Mouse (Mus musculus): ENCODE data around the gene Wdr49.

Wdr49 gene

GRCm38 (mm10) chr3:75482056-75482455 is at the start of gene Wdr49:
Gene Wdr49, minus strand, starts transcription at chr3:75482156.
- DNase-seq: no peak

- no peak for DNase-seq
Measured at GRCm38 (mm10) chr3:75531074-75531473, 49.1 kb upstream of the Wdr49 start.

- no peak for DNase-seq
Measured at GRCm38 (mm10) chr3:75522527-75522926, 40.6 kb upstream of the Wdr49 start.

GRCm38 (mm10) chr3:75521314-75521713 is 39.4 kb upstream of the Wdr49 start:
- no peak for DNase-seq

GRCm38 (mm10) chr3:75517631-75518250 is 35.8 kb upstream of the Wdr49 start:
- DNase-seq: peak; percentile 57

GRCm38 (mm10) chr3:75498961-75499960 is 17.3 kb upstream of the Wdr49 start:
- no peak for DNase-seq

- DNase-seq: peak; percentile 9
Measured at GRCm38 (mm10) chr3:75492913-75493312, 11.0 kb upstream of the Wdr49 start.

- no peak for DNase-seq
Measured at GRCm38 (mm10) chr3:75475106-75475505, 6.8 kb downstream of the Wdr49 start.

- DNase-seq: no peak
Measured at GRCm38 (mm10) chr3:75474657-75475056, 7.3 kb downstream of the Wdr49 start.

- DNase-seq: no peak
Measured at GRCm38 (mm10) chr3:75468154-75468553, 13.8 kb downstream of the Wdr49 start.

GRCm38 (mm10) chr3:75430564-75431181 is 51.3 kb downstream of the Wdr49 start:
- no peak for DNase-seq

GRCm38 (mm10) chr3:75395918-75396317 is 86.0 kb downstream of the Wdr49 start:
- DNase-seq: no peak

GRCm38 (mm10) chr3:75395121-75395895 is 86.6 kb downstream of the Wdr49 start:
- no peak for DNase-seq

GRCm38 (mm10) chr3:75394487-75394886 is 87.5 kb downstream of the Wdr49 start:
- DNase-seq: no peak

- no peak for DNase-seq
Measured at GRCm38 (mm10) chr3:75381776-75382175, 100.2 kb downstream of the Wdr49 start.

GRCm38 (mm10) chr3:75353972-75354371 is 128.0 kb downstream of the Wdr49 start:
- no peak for DNase-seq

GRCm38 (mm10) chr3:75337196-75337595 is 144.8 kb downstream of the Wdr49 start:
- DNase-seq: no peak

- DNase-seq: no peak
Measured at GRCm38 (mm10) chr3:75320999-75321398, 161.0 kb downstream of the Wdr49 start.

GRCm38 (mm10) chr3:75308861-75309260 is 173.1 kb downstream of the Wdr49 start:
- DNase-seq: no peak

GRCm38 (mm10) chr3:75308228-75308627 is 173.7 kb downstream of the Wdr49 start:
- DNase-seq: no peak

- no peak for DNase-seq
Measured at GRCm38 (mm10) chr3:75305584-75305983, 176.4 kb downstream of the Wdr49 start.

GRCm38 (mm10) chr3:75304621-75305020 is 177.3 kb downstream of the Wdr49 start:
- no peak for DNase-seq

GRCm38 (mm10) chr3:75301072-75301471 is 180.9 kb downstream of the Wdr49 start:
- DNase-seq: no peak
